Mouse (Mus musculus): ENCODE measurements around the gene Klrc2.
"Not testable (repeated sequence)": the region's sequence is repeated elsewhere in the genome, so short reads cannot be mapped to it uniquely, and the experiment has no call there.

The Klrc2 gene

GRCm38 (mm10) chr6:129660589-129660988 is at the start of gene Klrc2:
Klrc2 (minus strand) TSS chr6:129660689.
- CTCF ChIA-PET, POLR2A ChIA-PET: not testable (repeated sequence)

DNA sequence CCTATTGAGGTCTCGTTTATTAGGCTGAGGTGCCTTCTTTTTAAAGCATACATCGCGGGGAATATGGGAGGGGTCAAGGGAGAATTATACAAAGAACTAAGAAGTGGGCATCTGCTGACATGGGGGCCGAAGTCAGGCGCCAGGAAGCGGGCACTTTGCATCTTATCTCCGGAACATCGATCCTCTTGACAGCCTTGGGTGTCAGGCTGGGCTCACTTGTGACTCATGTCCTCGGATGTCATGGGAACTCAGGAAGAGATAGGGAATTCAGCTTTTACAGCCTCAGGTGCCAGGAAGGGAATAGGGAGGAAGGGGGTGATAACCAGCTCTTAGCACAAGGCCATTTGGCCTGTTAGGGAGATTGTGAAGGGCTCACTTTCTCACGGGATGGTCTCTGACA is 30.9 kb upstream of the Klrc2 start:
- CTCF ChIA-PET: not testable (repeated sequence)

DNA sequence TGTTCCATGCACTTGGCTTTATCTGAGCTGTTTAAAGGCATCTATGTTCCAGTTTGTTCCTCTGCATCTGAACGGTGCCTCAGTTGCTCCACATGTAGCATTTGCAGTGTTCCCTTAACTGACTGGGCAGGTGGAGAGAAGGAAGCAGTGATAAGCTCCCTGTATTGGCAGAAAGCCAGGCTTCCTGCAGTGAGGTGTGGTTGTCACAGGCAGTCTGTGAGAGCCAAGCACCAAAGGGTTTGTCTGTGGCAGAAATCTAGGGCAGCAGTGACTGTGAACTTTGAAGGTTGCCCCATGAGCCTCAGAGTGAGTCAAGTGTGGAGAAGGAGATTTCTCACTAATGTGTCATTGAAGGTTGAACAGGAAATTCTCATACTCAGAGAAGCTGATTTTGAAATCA is 19.9 kb upstream of the Klrc2 start:
- POLR2A ChIA-PET: interaction anchor here in 1 of 4 experiments (0.6 kb wide), 1 partner anchor 62 kb away, joined by 3 read pairs; no protein-coding TSS in a partner anchor
- CTCF ChIA-PET: no interaction called here

More for the DNA sequence above, 30.9 kb upstream of the Klrc2 start:
- POLR2A ChIA-PET: interaction anchor here in 1 of 4 experiments (1.4 kb wide), 1 partner anchor 9 kb away, joined by 3 read pairs; no protein-coding TSS in a partner anchor

GRCm38 (mm10) chr6:129678873-129679272 is 18.4 kb upstream of the Klrc2 start, which contains the start of gene Klrc1:
Klrc1 (minus strand) TSS chr6:129678973.
- POLR2A ChIA-PET: no interaction called here
- CTCF ChIA-PET: no interaction called here

DNA sequence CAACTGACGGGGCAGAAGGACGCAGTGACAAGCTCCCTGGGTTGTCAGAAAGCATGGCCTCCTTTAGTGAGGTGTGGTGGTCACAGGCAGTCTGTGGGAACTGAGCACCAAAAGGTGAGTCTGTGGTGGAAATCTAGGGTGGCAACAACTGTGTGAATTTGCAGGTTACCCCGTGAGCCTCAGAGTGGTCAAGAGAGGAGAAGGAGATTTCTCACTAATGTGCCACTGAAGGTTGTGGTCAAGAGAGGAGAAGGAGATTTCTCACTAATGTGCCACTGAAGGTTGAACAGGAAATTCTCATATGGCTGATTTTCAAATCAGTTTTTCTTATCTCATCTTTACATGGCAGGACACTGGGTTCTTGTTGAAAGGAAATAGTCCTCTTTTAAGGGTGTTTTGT is 812 bp upstream of the Klrc2 start:
- POLR2A ChIA-PET, CTCF ChIA-PET: not testable (repeated sequence)

- POLR2A ChIA-PET, CTCF ChIA-PET: not testable (repeated sequence)
Measured at GRCm38 (mm10) chr6:129644054-129644453, 16.4 kb downstream of the Klrc2 start.

DNA sequence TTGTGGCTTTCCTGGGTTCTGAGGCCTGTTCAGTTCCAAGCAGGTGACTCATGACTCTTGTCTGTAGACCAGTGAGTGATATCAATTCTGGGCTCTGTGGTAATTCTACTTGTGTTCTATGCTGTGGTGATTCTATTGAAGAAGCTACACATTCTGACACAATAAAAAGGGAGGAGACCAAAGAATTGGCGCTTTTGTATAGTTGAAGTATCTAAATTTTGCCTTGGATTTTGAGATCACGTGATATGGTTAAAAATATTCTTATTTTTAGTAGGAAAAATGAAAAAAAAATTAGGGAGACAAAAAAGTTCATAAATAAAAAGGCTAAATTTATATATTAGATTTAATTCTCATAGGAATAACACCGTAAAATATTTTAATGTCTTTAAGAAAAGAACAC is 17.3 kb downstream of the Klrc2 start, which contains the start of gene Klrc3:
Gene Klrc3, minus strand, starts transcription at position 101 of the 400 bp plus-strand sequence.
- POLR2A ChIA-PET, CTCF ChIA-PET: not testable (repeated sequence)

GRCm38 (mm10) chr6:129631046-129631445 is 29.4 kb downstream of the Klrc2 start:
- CTCF ChIA-PET, POLR2A ChIA-PET: not testable (repeated sequence)

- ChIA-PET POLR2A (no interaction called here), CTCF (no interaction called here)
Measured at GRCm38 (mm10) chr6:129623735-129624134, 36.8 kb downstream of the Klrc2 start, which contains the start of gene Klrk1. Klrk1 (minus strand) TSS chr6:129623864.

GRCm38 (mm10) chr6:129608372-129608771 is 52.1 kb downstream of the Klrc2 start:
- POLR2A ChIA-PET: no interaction called here
- CTCF ChIA-PET: no interaction called here
